Mouse (Mus musculus) hematopoietic stem cell, adult 5-6 weeks (primary cell): ENCODE measurements at regions not wholly inside any gene's neighbourhood (a gene's known extent, or its start where the extent isn't known, plus 50 kb on each side); places are given as distances from the start of the nearest gene placed in this dataset.

ENCODE experiments used
- ATAC-seq, 2 experiments: fragments of 125-278 bp in 1 of 2; replicated peaks in 1 of 2; 2 replicates each; pipeline ENCODE4 v1.8.0; 2016 to 2017; ENCODE audit warnings: inconsistent platforms in 2 of 2, mild to moderate bottlenecking in 2 of 2, moderate number of reproducible peaks in 2 of 2, low read depth in 1 of 2, moderate TSS enrichment in 1 of 2; ENCODE audit not compliant: low FRiP score in 2 of 2, poor library complexity in 2 of 2, severe bottlenecking in 2 of 2, insufficient read depth in 1 of 2, low TSS enrichment in 1 of 2

- no peak for ATAC-seq
Measured at GRCm38 (mm10) chr2:138183722-138184121, 72.6 kb upstream of the Btbd3 start.

- ATAC-seq = no peak
Measured at GRCm38 (mm10) chr2:138184866-138185265, 71.5 kb upstream of the Btbd3 start.

DNA sequence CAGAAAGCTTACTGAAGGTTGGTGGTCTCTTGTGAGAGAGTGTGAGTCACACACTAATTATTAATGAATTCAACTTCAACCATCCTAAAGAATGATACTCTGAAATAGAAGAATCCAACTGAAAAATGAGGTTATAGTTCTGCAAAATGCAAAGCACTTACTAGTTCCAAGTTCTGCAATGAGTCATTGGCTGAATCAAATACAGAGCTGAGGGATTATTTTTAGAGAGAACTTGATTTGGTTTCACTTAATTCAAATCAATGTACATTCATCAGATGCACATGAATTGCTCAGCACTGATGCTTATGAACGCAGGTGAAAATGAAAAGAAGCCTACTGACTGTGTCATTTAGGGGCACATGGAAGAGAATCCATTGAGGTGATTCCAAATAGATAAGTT, 69.7 kb upstream of the Btbd3 start:
- no peak for ATAC-seq

GRCm38 (mm10) chr2:138193529-138193928, 62.8 kb upstream of the Btbd3 start:
- peak; percentile 25 to 60; a peak in 2 of 4 replicates for ATAC-seq

GRCm38 (mm10) chr2:138199016-138199415, 57.3 kb upstream of the Btbd3 start:
- ATAC-seq = peak; percentile 45 to 63; a peak in 3 of 4 replicates
